Mouse (Mus musculus): ENCODE results near the gene Lrrtm4. TPM values are rescaled to one million over a fixed set of nuclear protein-coding genes. Genes with fewer than 3 reads are reported as not detected.

Lrrtm4 gene
- polyA plus RNA-seq, 1 experiment from 2014 or later, result 0.90 TPM

GRCm38 (mm10) chr6:80185489-80186113 is 166.9 kb downstream of the Lrrtm4 start:
- no peaks in the 10 kb centered on the region for H3K27me3 ChIP-seq (replicated peaks)
- no peak overlapping the region for H3K9ac ChIP-seq
- H3K4me2 ChIP-seq (replicated peaks), result no peak overlapping the region
- no peaks in the 10 kb centered on the region for H3K4me1 ChIP-seq (replicated peaks)
- ATAC-seq, result no peak
- H3K9me3 ChIP-seq, result no peaks in the 10 kb centered on the region
- H3K36me3 ChIP-seq, result no peaks in the 10 kb centered on the region
- H3K27ac ChIP-seq, result no peak overlapping the region
- no peak overlapping the region for H3K4me3 ChIP-seq (replicated peaks)
- WGBS, result 80% methylated on average over 6 of the region's 6 CpGs

GRCm38 (mm10) chr6:80186791-80187190 is 168.1 kb downstream of the Lrrtm4 start:
- Histone ChIP-seq H3K9me3 (no peaks in the 10 kb centered on the region), H3K9ac (no peak overlapping the region), H3K4me1 (replicated peaks) (no peaks in the 10 kb centered on the region), H3K4me3 (replicated peaks) (no peak overlapping the region), H3K36me3 (no peaks in the 10 kb centered on the region), H3K27me3 (replicated peaks) (no peaks in the 10 kb centered on the region), H3K27ac (no peak overlapping the region), H3K4me2 (replicated peaks) (no peak overlapping the region)
- 47% methylated on average over 1 of the region's 1 CpGs for WGBS
- ATAC-seq, result no peak

DNA sequence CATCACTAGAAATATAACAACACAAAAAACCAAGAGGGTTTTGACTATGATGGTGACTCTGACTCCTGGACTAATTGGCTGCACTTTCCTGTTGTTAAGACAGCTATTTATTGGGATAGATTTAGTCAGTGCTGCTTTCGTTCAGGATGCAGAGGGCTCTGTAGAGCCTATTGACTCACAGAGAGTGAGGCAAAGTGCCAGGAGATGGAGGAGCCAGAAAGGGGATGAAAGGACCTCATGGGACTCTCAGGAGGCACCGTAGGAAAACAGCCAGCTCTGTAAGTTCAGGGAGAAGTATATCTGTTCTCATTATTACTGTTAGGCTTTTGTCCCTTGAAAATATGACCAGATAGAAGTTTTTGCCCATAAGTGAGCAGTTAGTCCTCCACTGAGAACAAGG is 190.8 kb downstream of the Lrrtm4 start:
- H3K9me3 ChIP-seq, result no peaks in the 10 kb centered on the region
- WGBS, result 39% methylated on average over 2 of the region's 2 CpGs
- ATAC-seq, result no peak

GRCm38 (mm10) chr6:80210281-80210680 is 191.6 kb downstream of the Lrrtm4 start:
- 95% methylated on average over 5 of the region's 5 CpGs for WGBS
- ATAC-seq, result no peak
- no peak overlapping the region for H3K4me2 ChIP-seq (replicated peaks)
- no peaks in the 10 kb centered on the region for H3K36me3 ChIP-seq
- H3K4me1 ChIP-seq (replicated peaks), result no peaks in the 10 kb centered on the region
- no peaks in the 10 kb centered on the region for H3K27me3 ChIP-seq (replicated peaks)
- no peak overlapping the region for H3K27ac ChIP-seq
- H3K4me3 ChIP-seq (replicated peaks), result no peak overlapping the region
- H3K9ac ChIP-seq, result no peak overlapping the region
- H3K9me3 ChIP-seq, result no peaks in the 10 kb centered on the region

More for the DNA sequence above, 190.8 kb downstream of the Lrrtm4 start:
- Histone ChIP-seq H3K4me3 (replicated peaks) (no peak overlapping the region), H3K36me3 (no peaks in the 10 kb centered on the region), H3K4me1 (replicated peaks) (no peaks in the 10 kb centered on the region), H3K27ac (no peak overlapping the region), H3K9ac (no peak overlapping the region), H3K27me3 (replicated peaks) (no peaks in the 10 kb centered on the region), H3K4me2 (replicated peaks) (no peak overlapping the region)

DNA sequence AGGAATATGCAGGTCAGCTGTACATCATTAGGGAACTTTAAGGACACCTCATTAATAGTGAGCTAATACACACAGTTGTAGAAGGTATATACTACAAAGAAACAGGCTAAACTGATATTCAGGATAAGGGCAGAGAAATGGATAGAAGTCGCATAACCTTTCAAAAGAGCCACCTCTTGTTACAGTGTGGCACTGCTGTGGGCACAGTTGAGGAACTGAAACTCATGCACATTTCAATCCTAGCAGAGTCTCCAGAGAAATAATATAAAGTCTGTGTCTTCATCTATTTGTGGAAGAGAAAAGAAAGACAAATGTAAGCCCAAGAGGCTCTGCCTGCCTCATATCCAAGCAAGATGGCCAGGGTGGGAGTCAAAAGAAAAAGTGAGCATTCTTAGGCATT is 242.9 kb downstream of the Lrrtm4 start:
- no peaks in the 10 kb centered on the region for H3K36me3 ChIP-seq
- H3K4me3 ChIP-seq (replicated peaks), result no peak overlapping the region
- no peaks in the 10 kb centered on the region for H3K9me3 ChIP-seq
- no peak overlapping the region for H3K4me2 ChIP-seq (replicated peaks)
- no peak overlapping the region for H3K9ac ChIP-seq
- H3K27ac ChIP-seq, result no peak overlapping the region
- no peaks in the 10 kb centered on the region for H3K27me3 ChIP-seq (replicated peaks)
- WGBS, result 89% methylated on average over 1 of the region's 1 CpGs
- ATAC-seq, result no peak
- no peaks in the 10 kb centered on the region for H3K4me1 ChIP-seq (replicated peaks)

DNA sequence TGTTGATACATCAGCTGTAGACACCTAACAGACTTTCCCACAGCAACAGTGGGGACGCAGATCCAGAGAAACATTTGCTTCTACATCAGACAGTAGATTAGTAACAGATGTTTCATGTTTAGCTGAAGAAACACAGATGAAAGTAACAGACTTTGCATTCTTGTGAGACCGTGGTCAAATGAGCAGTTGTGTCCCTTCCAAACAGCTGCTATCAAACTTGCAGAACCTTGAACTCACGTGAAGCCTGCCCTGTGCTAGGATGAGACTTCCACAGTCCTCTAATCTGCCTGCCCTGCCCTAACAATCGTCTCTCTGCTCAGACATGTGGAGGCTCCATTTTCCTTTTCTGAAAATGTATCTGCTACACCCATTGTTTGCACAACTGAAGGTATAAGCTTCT is 245.3 kb downstream of the Lrrtm4 start:
- Histone ChIP-seq H3K9ac (no peak overlapping the region), H3K4me1 (replicated peaks) (no peaks in the 10 kb centered on the region), H3K4me2 (replicated peaks) (no peak overlapping the region), H3K4me3 (replicated peaks) (no peak overlapping the region), H3K27me3 (replicated peaks) (no peaks in the 10 kb centered on the region), H3K36me3 (no peaks in the 10 kb centered on the region), H3K9me3 (no peaks in the 10 kb centered on the region), H3K27ac (no peak overlapping the region)
- ATAC-seq, result no peak
- 40% methylated on average over 4 of the region's 4 CpGs for WGBS

DNA sequence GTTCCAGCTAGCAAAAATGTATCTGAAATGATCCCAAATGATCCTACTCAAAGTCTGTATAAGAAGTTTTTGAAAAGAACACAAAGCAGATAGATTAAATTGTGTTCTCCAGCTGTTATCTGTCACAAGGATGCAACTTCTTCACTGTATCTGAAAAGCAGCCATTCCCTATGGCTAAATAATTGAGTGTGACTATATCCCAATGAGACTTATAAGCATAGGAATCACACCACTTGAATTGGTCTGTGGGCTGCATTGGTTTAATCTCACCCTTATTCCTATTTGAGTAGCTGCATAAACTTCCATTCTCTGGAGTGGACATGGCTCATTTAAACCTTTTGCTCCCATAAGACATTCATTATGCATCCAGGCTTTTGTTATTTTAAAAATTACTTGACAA is 245.9 kb downstream of the Lrrtm4 start:
- Histone ChIP-seq H3K4me2 (replicated peaks) (no peak overlapping the region), H3K4me1 (replicated peaks) (no peaks in the 10 kb centered on the region), H3K27ac (no peak overlapping the region), H3K36me3 (no peaks in the 10 kb centered on the region), H3K9ac (no peak overlapping the region), H3K9me3 (no peaks in the 10 kb centered on the region), H3K4me3 (replicated peaks) (no peak overlapping the region), H3K27me3 (replicated peaks) (no peaks in the 10 kb centered on the region)
- ATAC-seq, result no peak

GRCm38 (mm10) chr6:80265746-80266145 is 247.1 kb downstream of the Lrrtm4 start:
- no peak for ATAC-seq
- no peaks in the 10 kb centered on the region for H3K9me3 ChIP-seq

DNA sequence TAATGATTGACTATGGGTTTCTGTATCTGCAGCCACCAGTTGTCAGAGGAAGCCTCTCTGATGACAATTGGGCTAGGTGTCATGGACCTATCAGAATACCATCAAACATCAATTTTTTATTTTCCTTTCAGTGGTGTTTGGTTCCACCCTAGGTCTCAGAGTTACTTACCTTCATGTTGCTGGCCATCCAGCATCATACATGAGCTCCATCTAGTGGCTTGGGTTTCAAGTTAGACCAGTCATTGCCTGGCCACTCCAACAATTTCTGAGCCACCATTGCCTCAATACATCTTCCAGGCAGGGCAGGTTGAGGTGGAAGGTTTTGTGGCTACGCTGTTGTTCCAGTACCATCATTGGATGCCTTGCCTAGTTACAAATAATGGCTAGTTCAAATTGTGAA is 268.3 kb downstream of the Lrrtm4 start:
- Histone ChIP-seq H3K4me3 (replicated peaks) (no peak overlapping the region), H3K36me3 (no peaks in the 10 kb centered on the region), H3K9me3 (no peaks in the 10 kb centered on the region), H3K4me2 (replicated peaks) (no peak overlapping the region), H3K4me1 (replicated peaks) (no peaks in the 10 kb centered on the region), H3K27me3 (replicated peaks) (no peaks in the 10 kb centered on the region), H3K27ac (no peak overlapping the region), H3K9ac (no peak overlapping the region)
- no peak for ATAC-seq
- WGBS, result 97% methylated on average over 1 of the region's 1 CpGs

More at GRCm38 (mm10) chr6:80265746-80266145, 247.1 kb downstream of the Lrrtm4 start:
- no peak overlapping the region for H3K4me3 ChIP-seq (replicated peaks)
- H3K27ac ChIP-seq, result no peak overlapping the region
- H3K9ac ChIP-seq, result no peak overlapping the region
- no peaks in the 10 kb centered on the region for H3K27me3 ChIP-seq (replicated peaks)
- 49% methylated on average over 3 of the region's 3 CpGs for WGBS
- H3K4me1 ChIP-seq (replicated peaks), result no peaks in the 10 kb centered on the region
- H3K36me3 ChIP-seq, result no peaks in the 10 kb centered on the region
- H3K4me2 ChIP-seq (replicated peaks), result no peak overlapping the region

- no peaks in the 10 kb centered on the region for H3K9me3 ChIP-seq
- H3K9ac ChIP-seq, result no peak overlapping the region
- no peaks in the 10 kb centered on the region for H3K4me1 ChIP-seq (replicated peaks)
- H3K36me3 ChIP-seq, result no peaks in the 10 kb centered on the region
- ATAC-seq, result no peak
- H3K27ac ChIP-seq, result no peak overlapping the region
- no peak overlapping the region for H3K4me3 ChIP-seq (replicated peaks)
- H3K4me2 ChIP-seq (replicated peaks), result no peak overlapping the region
- no peaks in the 10 kb centered on the region for H3K27me3 ChIP-seq (replicated peaks)
Measured at GRCm38 (mm10) chr6:80301871-80302270, 283.2 kb downstream of the Lrrtm4 start.

- no peaks in the 10 kb centered on the region for H3K36me3 ChIP-seq
- H3K4me3 ChIP-seq (replicated peaks), result no peak overlapping the region
- no peak for ATAC-seq
- no peaks in the 10 kb centered on the region for H3K9me3 ChIP-seq
- no peaks in the 10 kb centered on the region for H3K27me3 ChIP-seq (replicated peaks)
- H3K27ac ChIP-seq, result no peak overlapping the region
- no peaks in the 10 kb centered on the region for H3K4me1 ChIP-seq (replicated peaks)
- H3K4me2 ChIP-seq (replicated peaks), result no peak overlapping the region
- whole genome bisulfite sequencing, result 85% methylated on average over 1 of the region's 1 CpGs
- no peak overlapping the region for H3K9ac ChIP-seq
Measured at GRCm38 (mm10) chr6:80303568-80303967, 284.9 kb downstream of the Lrrtm4 start.

GRCm38 (mm10) chr6:80328391-80328790 is 309.7 kb downstream of the Lrrtm4 start:
- H3K9ac ChIP-seq, result no peak overlapping the region
- H3K4me2 ChIP-seq (replicated peaks), result no peak overlapping the region
- H3K27me3 ChIP-seq (replicated peaks), result no peaks in the 10 kb centered on the region
- H3K9me3 ChIP-seq, result no peaks in the 10 kb centered on the region
- ATAC-seq, result no peak
- H3K4me1 ChIP-seq (replicated peaks), result no peaks in the 10 kb centered on the region
- H3K36me3 ChIP-seq, result no peaks in the 10 kb centered on the region
- H3K27ac ChIP-seq, result no peak overlapping the region
- WGBS, result 80% methylated on average over 3 of the region's 3 CpGs
- no peak overlapping the region for H3K4me3 ChIP-seq (replicated peaks)

DNA sequence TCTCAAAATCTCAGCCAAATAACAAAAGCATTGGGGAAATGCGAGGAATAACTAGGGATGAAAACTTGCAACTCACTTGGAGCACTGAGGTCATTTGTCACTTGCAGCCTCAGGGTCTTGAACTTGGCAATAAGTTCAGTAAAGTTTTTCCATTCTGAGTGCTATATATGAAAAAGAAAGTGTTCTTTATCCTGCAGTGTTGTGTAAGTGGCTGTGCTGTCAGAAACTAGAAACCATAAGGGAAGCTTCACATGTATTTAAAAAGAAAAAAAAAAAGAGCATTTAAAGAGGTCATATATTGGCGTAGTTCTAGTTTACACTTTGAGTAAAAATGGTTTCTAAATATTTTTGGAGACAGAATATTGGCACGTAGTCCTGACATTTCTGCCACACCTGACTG is 313.1 kb downstream of the Lrrtm4 start:
- Histone ChIP-seq H3K27ac (no peak overlapping the region), H3K27me3 (replicated peaks) (no peaks in the 10 kb centered on the region), H3K4me2 (replicated peaks) (no peak overlapping the region), H3K9ac (no peak overlapping the region), H3K9me3 (no peaks in the 10 kb centered on the region), H3K4me3 (replicated peaks) (no peak overlapping the region), H3K36me3 (no peaks in the 10 kb centered on the region), H3K4me1 (replicated peaks) (no peaks in the 10 kb centered on the region)
- 61% methylated on average over 3 of the region's 3 CpGs for WGBS
- ATAC-seq, result no peak

Measured in intestine, embryonic 15.5 days (tissue).